Mouse (Mus musculus): ENCODE measurements around the gene Pkn1. TPM values are rescaled to one million over a fixed set of nuclear protein-coding genes. Genes with fewer than 3 reads are reported as not detected.

Gene Pkn1
- 30.0 and 32.1 TPM in 2 replicates for polyA plus RNA-seq (2016; fragmentation: Nextera tagmentation; extraction: Ambion mirVana)

DNA sequence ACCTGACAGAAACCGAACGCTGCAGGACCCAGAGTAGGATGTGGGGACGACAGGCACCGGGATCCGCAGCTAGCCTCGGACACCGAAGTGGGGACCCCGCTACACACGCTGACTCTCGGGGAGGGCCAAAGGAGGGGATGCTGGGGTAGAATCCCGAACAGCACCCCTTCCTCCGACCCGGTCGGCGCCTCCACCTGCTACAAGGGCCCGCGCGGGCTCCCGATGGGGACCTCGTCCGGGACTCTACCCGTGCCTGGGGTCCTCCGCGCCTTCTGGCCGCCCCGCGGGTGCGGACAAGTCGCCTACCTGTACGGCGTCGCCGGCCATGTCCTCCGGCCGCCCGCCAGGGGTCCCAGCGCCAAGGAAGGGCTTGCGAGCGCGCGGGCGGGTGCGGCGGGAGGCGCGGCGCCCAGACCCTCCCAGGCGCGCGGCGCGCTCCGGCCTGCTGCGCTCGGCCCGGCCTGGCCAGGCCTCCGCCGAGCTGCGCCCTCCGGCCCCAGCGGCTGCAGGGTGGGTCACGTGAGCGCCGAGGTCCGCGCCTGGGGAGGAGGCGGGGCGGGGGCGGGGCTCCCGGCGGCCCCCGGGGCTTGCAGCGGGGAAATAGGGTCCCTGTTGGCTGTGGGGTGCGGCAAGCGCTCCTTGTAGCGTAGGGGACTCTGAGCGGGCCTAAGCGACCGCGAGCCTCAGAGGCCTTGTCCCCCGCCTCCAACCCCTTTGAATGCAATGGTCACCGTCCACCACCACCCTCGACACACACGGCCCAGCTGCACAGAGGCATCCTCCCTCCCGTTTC, at the start of gene Pkn1:
Gene Pkn1 (minus strand): TSS at position 519 of the 793 bp plus-strand sequence.
- peak within 1 kb of the TSS; percentile 54; the same call in 1 of the 2 replicates for H3K27ac ChIP-seq
- peak within 1 kb of the TSS; percentile 87 for H3K9ac ChIP-seq
- H3K36me3 ChIP-seq = no peaks in the 10 kb centered on the region
- H3K4me2 ChIP-seq (replicated peaks) = peak within 1 kb of the TSS; percentile 96
- H3K4me1 ChIP-seq = peaks cover 17% of the 10 kb centered on the region
- H3K27me3 ChIP-seq (replicated peaks) = no peaks in the 10 kb centered on the region
- WGBS = under 1% methylated on average over 71 of the region's 85 CpGs
- H3K4me3 ChIP-seq = peak within 1 kb of the TSS; percentile 82
- peak; percentile 91 for ATAC-seq (ENCODE audit: low FRiP score, low read depth)
- H3K9me3 ChIP-seq = no peaks in the 10 kb centered on the region

- Histone ChIP-seq H3K27ac (no peak overlapping the region), H3K4me2 (replicated peaks) (no peak overlapping the region; the same call in 1 of the 2 replicates), H3K27me3 (replicated peaks) (peaks cover 20% of the 10 kb centered on the region), H3K36me3 (no peaks in the 10 kb centered on the region), H3K9ac (no peak overlapping the region), H3K4me3 (no peak overlapping the region), H3K4me1 (peaks cover 10% of the 10 kb centered on the region), H3K9me3 (no peaks in the 10 kb centered on the region)
- 39% methylated on average over 3 of the region's 3 CpGs for WGBS
- 0 out of 2 replicates have a peak, but pooled peaks have one; percentile 38 for ATAC-seq (ENCODE audit: low FRiP score, low read depth)
These were observed 49.7 kb upstream of the Pkn1 start for GRCm38 (mm10) chr8:83748708-83749107.

- Histone ChIP-seq H3K4me2 (replicated peaks) (peak overlapping the region; percentile 68), H3K36me3 (no peaks in the 10 kb centered on the region), H3K9me3 (no peaks in the 10 kb centered on the region), H3K4me3 (peak overlapping the region; percentile 29), H3K27ac (no peak overlapping the region), H3K27me3 (replicated peaks) (peaks cover 20% of the 10 kb centered on the region), H3K9ac (peak overlapping the region; percentile 47), H3K4me1 (peaks cover 10% of the 10 kb centered on the region)
- ATAC-seq (ENCODE audit: low FRiP score, low read depth) = peak; percentile 80
- 1% methylated on average over 28 of the region's 28 CpGs for WGBS
These were observed 48.8 kb upstream of the Pkn1 start for GRCm38 (mm10) chr8:83747661-83748346.

DNA sequence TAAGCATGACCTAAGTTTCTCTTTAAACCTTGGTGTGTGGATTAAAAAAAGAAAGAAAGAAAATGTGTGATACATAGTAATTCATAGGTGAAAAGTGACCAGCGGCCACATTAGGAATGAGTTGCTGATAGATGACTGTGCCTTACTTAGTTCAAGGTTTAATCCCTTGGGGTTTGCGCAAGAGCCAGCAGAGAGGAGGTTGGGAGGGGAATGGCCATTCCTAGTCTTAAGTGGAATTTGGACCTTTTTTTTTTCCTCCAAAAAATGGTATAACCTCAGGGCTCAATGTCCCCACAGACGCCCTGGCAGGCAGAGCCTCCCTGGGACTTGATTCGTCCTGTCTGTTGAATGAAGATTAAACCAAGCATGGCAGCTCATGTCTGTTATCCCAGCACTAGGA, 45.1 kb upstream of the Pkn1 start:
- 81% methylated on average over 4 of the region's 4 CpGs for WGBS
- Histone ChIP-seq H3K4me3 (no peak overlapping the region), H3K9me3 (no peaks in the 10 kb centered on the region), H3K4me2 (replicated peaks) (no peak overlapping the region), H3K27me3 (replicated peaks) (peaks cover 52% of the 10 kb centered on the region), H3K9ac (no peak overlapping the region), H3K4me1 (peaks cover 19% of the 10 kb centered on the region), H3K36me3 (no peaks in the 10 kb centered on the region), H3K27ac (no peak overlapping the region)
- no peak for ATAC-seq (ENCODE audit: low FRiP score, low read depth)

DNA sequence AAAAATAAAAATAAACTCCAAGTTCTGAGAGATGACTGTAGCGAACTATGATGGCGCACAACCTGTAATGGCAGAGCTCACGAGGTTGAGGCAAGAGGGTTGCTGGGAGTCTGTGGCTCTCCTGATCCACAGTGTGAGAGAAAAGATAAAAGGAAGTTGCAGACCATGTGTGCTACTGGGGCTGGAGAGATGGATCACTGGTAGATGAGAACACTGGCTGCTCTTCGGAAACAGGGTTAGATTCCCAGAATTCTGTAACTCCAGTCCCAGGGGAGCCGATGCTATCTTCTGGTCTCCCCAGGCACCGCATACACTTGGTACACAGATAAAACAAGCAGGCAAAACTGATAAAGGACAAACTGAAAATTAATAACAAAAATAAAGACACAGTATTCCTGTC, 44.0 kb upstream of the Pkn1 start:
- Histone ChIP-seq H3K27me3 (replicated peaks) (peaks cover 41% of the 10 kb centered on the region), H3K9me3 (no peaks in the 10 kb centered on the region), H3K4me1 (peaks cover 13% of the 10 kb centered on the region), H3K36me3 (no peaks in the 10 kb centered on the region), H3K4me2 (replicated peaks) (no peak overlapping the region), H3K4me3 (no peak overlapping the region), H3K9ac (no peak overlapping the region), H3K27ac (no peak overlapping the region)
- WGBS = 91% methylated on average over 6 of the region's 6 CpGs
- no peak for ATAC-seq (ENCODE audit: low FRiP score, low read depth)

GRCm38 (mm10) chr8:83741849-83742655, 43.1 kb upstream of the Pkn1 start:
- no peak for ATAC-seq (ENCODE audit: low FRiP score, low read depth)
- peak overlapping the region; percentile 88; the same call in 1 of the 2 replicates for H3K4me2 ChIP-seq (replicated peaks)
- H3K9me3 ChIP-seq = no peaks in the 10 kb centered on the region
- WGBS = 79% methylated on average over 19 of the region's 19 CpGs
- H3K27me3 ChIP-seq (replicated peaks) = peaks cover 32% of the 10 kb centered on the region
- peaks cover 14% of the 10 kb centered on the region for H3K4me1 ChIP-seq
- no peak overlapping the region for H3K27ac ChIP-seq
- H3K36me3 ChIP-seq = no peaks in the 10 kb centered on the region
- no peak overlapping the region for H3K9ac ChIP-seq
- 0 out of 2 replicates have a peak overlapping the region, but pooled peaks have one; percentile 43 for H3K4me3 ChIP-seq

GRCm38 (mm10) chr8:83740976-83741741, 42.2 kb upstream of the Pkn1 start, which contains the start of gene Adgre5:
Adgre5 (minus strand) TSS chr8:83741326.
- peaks cover 32% of the 10 kb centered on the region for H3K27me3 ChIP-seq (replicated peaks)
- peak; percentile 61; the same call in 1 of the 2 replicates for ATAC-seq (ENCODE audit: low FRiP score, low read depth)
- H3K27ac ChIP-seq = no peak within 1 kb of the TSS
- H3K36me3 ChIP-seq = no peaks in the 10 kb centered on the region
- peak within 1 kb of the TSS; percentile 88 for H3K4me2 ChIP-seq (replicated peaks)
- under 1% methylated on average over 54 of the region's 56 CpGs for WGBS
- H3K9me3 ChIP-seq = no peaks in the 10 kb centered on the region
- H3K9ac ChIP-seq = peak within 1 kb of the TSS; percentile 55
- H3K4me1 ChIP-seq = peaks cover 14% of the 10 kb centered on the region
- H3K4me3 ChIP-seq = peak within 1 kb of the TSS; percentile 43

- Histone ChIP-seq H3K4me1 (peaks cover 14% of the 10 kb centered on the region), H3K27me3 (replicated peaks) (peaks cover 35% of the 10 kb centered on the region), H3K4me3 (peak overlapping the region; percentile 43), H3K27ac (no peak overlapping the region), H3K4me2 (replicated peaks) (peak overlapping the region; percentile 88), H3K9ac (peak overlapping the region; percentile 55), H3K9me3 (no peaks in the 10 kb centered on the region), H3K36me3 (no peaks in the 10 kb centered on the region)
- 6% methylated on average over 3 of the region's 3 CpGs for WGBS
- ATAC-seq (ENCODE audit: low FRiP score, low read depth) = no peak
These were observed 41.6 kb upstream of the Pkn1 start for GRCm38 (mm10) chr8:83740586-83740975.

GRCm38 (mm10) chr8:83739711-83740468, 40.9 kb upstream of the Pkn1 start:
- Histone ChIP-seq H3K27me3 (replicated peaks) (peaks cover 35% of the 10 kb centered on the region), H3K4me2 (replicated peaks) (peak overlapping the region; percentile 88; the same call in 1 of the 2 replicates)
- ATAC-seq (ENCODE audit: low FRiP score, low read depth) = no peak

DNA sequence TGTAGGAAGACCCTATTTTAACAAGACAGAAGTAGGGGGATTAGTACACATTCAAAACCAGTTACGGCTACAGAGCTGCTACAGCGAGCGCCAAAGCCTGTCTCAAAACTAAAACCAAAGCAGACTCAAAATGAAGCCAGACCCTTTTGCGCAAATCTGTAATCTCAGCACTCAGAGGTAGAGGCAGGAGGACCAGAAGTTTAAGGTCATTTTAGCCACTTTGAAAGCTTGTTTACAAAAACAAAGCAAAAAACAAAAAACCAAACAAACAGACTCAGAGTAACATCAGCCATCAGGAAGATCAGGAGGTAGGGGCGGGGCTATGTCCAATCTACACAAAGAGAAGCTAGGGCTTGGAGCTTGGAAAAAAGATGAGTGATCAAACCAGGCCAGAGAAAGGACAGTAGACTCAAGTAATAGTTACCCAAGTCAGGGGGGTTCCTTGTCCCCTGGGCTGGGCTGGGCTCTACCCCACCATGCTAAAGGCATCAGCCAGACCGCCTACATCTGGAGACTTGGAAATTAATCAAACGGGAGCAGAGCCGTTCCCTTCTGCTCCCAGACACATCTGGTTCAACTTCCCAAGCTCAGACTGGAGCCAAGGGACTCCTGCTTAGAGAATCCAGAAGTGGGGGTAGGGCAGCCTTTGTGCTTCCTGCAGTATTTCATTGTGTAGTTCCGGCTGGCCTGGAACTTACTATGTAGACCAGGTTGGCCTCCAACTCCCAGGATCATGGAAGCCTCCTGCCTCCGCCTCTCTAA, 40.2 kb upstream of the Pkn1 start:
- Histone ChIP-seq H3K27me3 (replicated peaks) (peaks cover 39% of the 10 kb centered on the region), H3K9ac (no peak overlapping the region), H3K36me3 (no peaks in the 10 kb centered on the region), H3K4me1 (peaks cover 14% of the 10 kb centered on the region), H3K9me3 (no peaks in the 10 kb centered on the region), H3K27ac (no peak overlapping the region), H3K4me3 (no peak overlapping the region), H3K4me2 (replicated peaks) (0 out of 2 replicates have a peak overlapping the region, but pooled peaks have one; percentile 18)
- WGBS = 79% methylated on average over 10 of the region's 10 CpGs
- ATAC-seq (ENCODE audit: low FRiP score, low read depth) = no peak

More at GRCm38 (mm10) chr8:83739711-83740468, 40.9 kb upstream of the Pkn1 start:
- peaks cover 14% of the 10 kb centered on the region for H3K4me1 ChIP-seq
- 40% methylated on average over 8 of the region's 8 CpGs for WGBS
- H3K36me3 ChIP-seq = no peaks in the 10 kb centered on the region
- H3K9ac ChIP-seq = no peak overlapping the region
- no peaks in the 10 kb centered on the region for H3K9me3 ChIP-seq
- no peak overlapping the region; the same call in 1 of the 2 replicates for H3K4me3 ChIP-seq
- no peak overlapping the region for H3K27ac ChIP-seq

Data from neural tube, embryonic 12.5 days (tissue).